Mouse (Mus musculus) G1E (cell line): ENCODE measurements around the gene Phf21b.

Source experiments
- CTCF ChIP-seq: IDR thresholded peaks from 2 replicates; pipeline ENCODE4 v1.5.1; 2012; ENCODE audit warnings: low read depth, low read length, inconsistent platforms, mixed read lengths
- GATA1 ChIP-seq: IDR thresholded peaks from 2 replicates; pipeline ENCODE4 v1.6.1; 2012; ENCODE audit warnings: borderline replicate concordance, low read length, inconsistent platforms, mixed read lengths
- POLR2AphosphoS5 ChIP-seq: IDR thresholded peaks from 2 replicates; pipeline ENCODE4 v1.6.1; 2012; ENCODE audit warnings: low read depth, low read length, inconsistent platforms; ENCODE audit not compliant: insufficient replicate concordance
- TAL1 ChIP-seq: conservative IDR thresholded peaks from 2 replicates; pipeline ENCODE4 v1.6.1; 2012; ENCODE audit warnings: low read depth, low read length, inconsistent platforms, mixed read lengths

DNA sequence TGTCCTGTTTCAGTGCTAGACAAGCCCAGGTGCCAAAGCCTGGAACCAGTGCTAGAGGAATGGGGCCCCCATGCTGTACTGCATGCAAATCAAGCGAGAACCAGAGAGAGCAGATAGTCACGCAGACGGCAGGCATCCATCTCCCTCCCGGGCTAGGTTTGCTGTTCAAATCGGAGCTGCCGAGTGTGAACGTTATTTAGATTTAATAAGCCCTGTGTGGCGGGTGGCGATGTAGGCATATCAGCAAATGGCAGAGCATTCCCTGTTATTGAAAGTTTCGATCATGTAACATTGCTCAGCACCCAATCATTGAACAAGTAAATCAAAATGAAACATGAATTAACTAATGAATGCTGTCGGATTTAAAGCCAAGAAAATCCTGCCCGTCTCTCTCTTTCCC, 27.2 kb downstream of the Phf21b start:
- TF ChIP-seq CTCF (no peak), GATA1 (no peak), TAL1 (no peak), POLR2AphosphoS5 (no peak)
